Mouse (Mus musculus) forebrain, embryonic 16.5 days (tissue): ENCODE results near the gene Bsdc1. TPM values are rescaled to one million over a fixed set of nuclear protein-coding genes. Genes with fewer than 3 reads are reported as not detected.

Experiments used
- ATAC-seq: fragments of 200-750 bp; cut with Nextera tagmentation; 2 replicates; pipeline ENCODE4 v1.8.0; 2017; ENCODE audit warnings: mild to moderate bottlenecking, moderate library complexity
- H3K27ac ChIP-seq: fragments of 300-500 bp; sonication (generic); 2 replicates; pipeline ENCODE4 v1.5.1; 2014; ENCODE audit warnings: low read length, control low read depth
- H3K27me3 ChIP-seq: fragments of 300-500 bp; sonication (generic); replicated peaks from 2 replicates; pipeline ENCODE4 v1.6.1; 2014; ENCODE audit warnings: low read length; ENCODE audit not compliant: control insufficient read depth, insufficient read depth
- H3K36me3 ChIP-seq: fragments of 300-500 bp; sonication (generic); 2 replicates; pipeline ENCODE4 v1.6.1; 2014; ENCODE audit not compliant: control insufficient read depth, insufficient read depth
- H3K4me1 ChIP-seq: fragments of 300-500 bp; sonication (generic); replicated peaks from 2 replicates; pipeline ENCODE4 v1.6.1; 2014; ENCODE audit warnings: low read length; ENCODE audit not compliant: control insufficient read depth, insufficient read depth
- H3K4me2 ChIP-seq: fragments of 300-500 bp; sonication (generic); 2 replicates; pipeline ENCODE4 v1.6.1; 2014; ENCODE audit warnings: mild to moderate bottlenecking, low read length, control low read depth
- H3K4me3 ChIP-seq: fragments of 300-500 bp; sonication (generic); replicated peaks from 2 replicates; pipeline ENCODE4 v1.5.1; 2014; ENCODE audit warnings: mild to moderate bottlenecking, low read length, control low read depth
- H3K9ac ChIP-seq: fragments of 300-500 bp; sonication (generic); replicated peaks from 2 replicates; pipeline ENCODE4 v1.6.1; 2014; ENCODE audit warnings: low read depth, low read length, control low read depth
- H3K9me3 ChIP-seq: fragments of 300-500 bp; sonication (generic); 2 replicates; pipeline ENCODE4 v1.6.1; 2016; ENCODE audit warnings: low read length; ENCODE audit not compliant: control insufficient read depth
- WGBS: fragments of 180-500 bp; shearing (Covaris S2); extraction: QIAGEN DNeasy Blood & Tissue Kit; methylation state at CpG from one replicate; pipeline ENCODE4 v1.1.7; 2014; 5-methylcytosine and 5-hydroxymethylcytosine counted together
- polyA plus RNA-seq: library from polyadenylated mRNA; unstranded; fragments of >200 nt; fragmentation: Nextera tagmentation; extraction: Ambion mirVana; gene quantifications from 2 replicates; pipeline ENCODE4 v1.2.1, GENCODE M21; 2015

Bsdc1 gene
- polyA plus RNA-seq = 43.7 and 46.8 TPM in 2 replicates

DNA sequence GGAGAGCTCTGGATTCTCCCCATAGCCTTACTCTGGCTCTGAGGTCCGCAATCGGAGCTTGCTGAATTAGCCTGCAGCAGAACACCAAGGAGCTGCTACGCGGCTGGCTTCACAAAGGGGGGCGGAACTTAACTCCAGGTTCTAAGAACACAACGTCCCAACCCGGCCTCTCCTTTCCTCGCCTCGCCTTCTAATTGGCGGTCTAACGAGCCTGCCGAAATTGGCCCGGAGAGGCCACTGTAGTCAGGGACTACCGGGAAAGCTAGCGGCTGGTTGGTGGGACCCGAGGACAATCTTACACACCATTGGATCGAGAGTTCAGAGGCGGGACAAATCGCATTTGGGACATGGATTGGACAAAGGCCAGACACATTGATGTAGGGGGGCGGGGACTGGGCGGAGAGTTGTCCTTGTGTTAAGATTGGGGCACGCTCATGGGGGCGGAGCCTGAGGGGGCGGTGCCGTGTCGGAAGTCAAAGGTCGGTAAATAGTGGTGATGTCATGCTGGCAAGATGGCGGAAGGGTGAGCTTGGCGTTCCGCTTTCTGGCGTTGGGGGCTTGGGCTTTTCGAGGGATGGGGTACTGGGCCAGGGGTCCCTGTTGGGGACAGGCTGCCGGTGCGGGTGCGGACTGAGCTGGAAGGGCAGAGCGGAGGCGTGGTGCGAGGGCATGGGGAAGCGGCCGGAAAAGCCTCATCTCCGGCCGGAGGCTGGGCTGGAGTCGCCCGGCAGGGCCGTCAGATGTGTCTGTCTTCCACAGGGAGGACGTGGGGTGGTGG lies at the start of gene Bsdc1:
Bsdc1 (plus strand) TSS at position 399 of the 778 bp plus-strand sequence.
- Histone ChIP-seq H3K4me1 (peaks cover 14% of the 10 kb centered on the region), H3K9me3 (no peaks in the 10 kb centered on the region), H3K27me3 (no peaks in the 10 kb centered on the region), H3K4me2 (peak within 1 kb of the TSS; percentile 89), H3K9ac (peak within 1 kb of the TSS; percentile 83), H3K27ac (peak within 1 kb of the TSS; percentile 96), H3K4me3 (peak within 1 kb of the TSS; percentile 84), H3K36me3 (peaks cover 12% of the 10 kb centered on the region)
- peak; percentile 99 for ATAC-seq
- WGBS = under 1% methylated on average over 42 of the region's 46 CpGs

DNA sequence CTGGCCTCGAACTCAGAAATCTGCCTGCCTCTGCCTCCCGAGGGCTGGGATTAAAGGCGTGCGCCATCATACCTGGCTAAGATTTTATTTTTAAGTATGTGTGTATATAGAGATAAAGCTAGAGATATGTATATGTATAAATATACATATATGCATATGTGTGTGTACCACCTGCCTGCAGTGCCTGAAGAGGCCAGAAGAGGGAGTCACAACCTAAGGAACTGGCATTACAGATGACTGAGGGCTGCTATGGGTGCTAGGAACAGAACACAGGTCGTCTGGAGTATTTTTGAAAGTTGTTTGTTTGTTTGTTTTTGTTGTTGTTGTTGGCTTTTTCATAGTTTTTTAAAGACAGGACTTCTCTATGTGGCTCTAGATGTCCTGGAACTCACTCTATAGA lies 45.5 kb upstream of the Bsdc1 start:
- H3K9me3 ChIP-seq = no peaks in the 10 kb centered on the region; the same call in 1 of the 2 replicates
- no peaks in the 10 kb centered on the region for H3K27me3 ChIP-seq
- 93% methylated on average over 5 of the region's 5 CpGs for WGBS
- no peak overlapping the region for H3K4me3 ChIP-seq
- no peaks in the 10 kb centered on the region for H3K4me1 ChIP-seq
- no peak overlapping the region for H3K9ac ChIP-seq
- H3K4me2 ChIP-seq = no peak overlapping the region
- H3K27ac ChIP-seq = no peak overlapping the region
- no peaks in the 10 kb centered on the region for H3K36me3 ChIP-seq
- no peak for ATAC-seq

DNA sequence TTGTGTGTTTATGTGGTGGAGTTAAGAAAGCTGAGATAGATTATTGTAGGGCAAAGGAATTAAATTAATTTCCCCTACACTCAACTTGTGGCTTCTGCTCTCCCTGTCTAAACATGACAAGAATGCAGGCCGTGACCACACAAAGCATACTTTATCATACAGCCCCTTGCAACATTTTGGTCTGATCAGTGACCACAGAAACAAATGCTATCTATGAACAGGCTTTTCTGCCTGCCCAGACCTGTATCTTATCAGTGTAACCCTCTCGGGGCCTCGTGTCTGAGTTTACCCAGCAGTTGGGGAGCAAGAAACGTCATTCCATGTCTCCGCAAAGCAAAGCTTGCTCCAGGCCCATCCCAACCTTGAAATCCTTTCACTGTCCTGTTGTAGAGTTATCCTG lies 44.9 kb upstream of the Bsdc1 start:
- ATAC-seq = no peak
- no peak overlapping the region for H3K9ac ChIP-seq
- H3K4me1 ChIP-seq = no peaks in the 10 kb centered on the region
- H3K4me2 ChIP-seq = no peak overlapping the region
- H3K27me3 ChIP-seq = no peaks in the 10 kb centered on the region
- no peaks in the 10 kb centered on the region; the same call in 1 of the 2 replicates for H3K9me3 ChIP-seq
- no peak overlapping the region for H3K27ac ChIP-seq
- no peaks in the 10 kb centered on the region for H3K36me3 ChIP-seq
- 86% methylated on average over 5 of the region's 5 CpGs for WGBS
- no peak overlapping the region for H3K4me3 ChIP-seq

DNA sequence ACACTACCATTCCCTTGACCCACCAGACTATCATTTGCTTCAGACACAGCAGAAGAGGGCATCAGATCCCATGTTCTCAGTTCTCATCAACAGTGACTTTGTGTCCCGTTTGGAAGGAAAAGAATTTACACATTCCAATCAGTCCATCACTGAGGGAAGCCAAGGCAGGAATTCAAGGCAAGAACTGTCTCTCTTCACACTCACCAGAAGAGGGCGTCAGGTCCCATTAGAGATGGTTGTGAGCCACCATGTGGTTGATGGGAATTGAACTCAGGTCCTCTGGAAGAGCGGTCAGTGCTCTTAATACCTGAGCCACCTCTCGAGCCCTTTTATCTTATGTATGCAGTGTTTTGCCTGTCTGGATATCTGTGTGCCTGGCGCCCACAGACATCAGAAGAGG lies 43.1 kb upstream of the Bsdc1 start:
- 84% methylated on average over 5 of the region's 5 CpGs for WGBS

DNA sequence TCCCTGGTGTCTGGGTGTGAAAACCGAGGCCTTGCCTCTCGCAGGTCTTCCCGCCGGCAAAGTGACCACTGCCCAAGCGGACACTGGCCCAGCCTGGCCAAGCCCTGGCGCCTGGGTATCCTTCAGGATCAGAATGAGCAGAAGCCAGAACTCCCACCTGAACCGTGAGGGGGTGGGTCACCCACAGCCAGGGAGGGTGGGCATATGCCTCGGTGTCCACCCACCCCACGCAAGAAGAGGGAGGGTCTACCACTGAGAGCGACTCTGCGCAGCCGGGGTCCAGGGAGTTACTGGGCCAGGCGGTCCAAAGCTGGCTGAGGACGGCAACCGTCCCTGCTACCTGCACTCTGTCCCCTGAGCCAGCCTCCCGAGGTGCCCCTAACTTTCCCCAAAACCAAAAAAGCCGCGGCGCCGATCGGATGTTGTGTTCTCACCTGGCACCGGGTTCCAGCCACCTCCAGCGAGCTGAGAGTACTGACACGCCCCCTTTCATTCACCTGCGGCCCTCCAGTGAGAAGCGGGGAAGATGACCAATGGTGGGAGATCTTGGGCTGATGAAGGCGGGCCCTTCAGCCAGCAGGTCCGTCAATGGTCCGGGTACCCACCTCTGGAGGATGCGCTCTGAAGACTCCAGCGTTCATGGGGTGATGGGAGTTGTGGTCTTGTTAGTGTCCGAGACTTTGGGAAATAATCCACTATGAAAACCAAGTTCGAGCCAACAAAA lies 20.9 kb upstream of the Bsdc1 start, which contains the start of gene Zbtb8b:
Zbtb8b (minus strand) TSS at position 514 of the 724 bp plus-strand sequence.
- H3K36me3 ChIP-seq = no peaks in the 10 kb centered on the region
- peak; percentile 98 for ATAC-seq
- peaks cover 5% of the 10 kb centered on the region; the same call in 1 of the 2 replicates for H3K4me1 ChIP-seq
- H3K9me3 ChIP-seq = no peaks in the 10 kb centered on the region
- peak within 1 kb of the TSS; percentile 47 for H3K4me2 ChIP-seq
- H3K27me3 ChIP-seq = peaks cover 14% of the 10 kb centered on the region
- peak within 1 kb of the TSS; percentile 46 for H3K4me3 ChIP-seq
- H3K27ac ChIP-seq = no peak within 1 kb of the TSS
- under 1% methylated on average over 33 of the region's 33 CpGs for WGBS
- peak within 1 kb of the TSS; percentile 19 for H3K9ac ChIP-seq

More for the DNA sequence above, 43.1 kb upstream of the Bsdc1 start:
- H3K4me3 ChIP-seq = no peak overlapping the region
- H3K4me2 ChIP-seq = no peak overlapping the region
- H3K9me3 ChIP-seq = no peaks in the 10 kb centered on the region; the same call in 1 of the 2 replicates
- H3K4me1 ChIP-seq = no peaks in the 10 kb centered on the region
- H3K9ac ChIP-seq = no peak overlapping the region
- no peak overlapping the region for H3K27ac ChIP-seq
- H3K36me3 ChIP-seq = no peaks in the 10 kb centered on the region
- no peak for ATAC-seq
- H3K27me3 ChIP-seq = no peaks in the 10 kb centered on the region

DNA sequence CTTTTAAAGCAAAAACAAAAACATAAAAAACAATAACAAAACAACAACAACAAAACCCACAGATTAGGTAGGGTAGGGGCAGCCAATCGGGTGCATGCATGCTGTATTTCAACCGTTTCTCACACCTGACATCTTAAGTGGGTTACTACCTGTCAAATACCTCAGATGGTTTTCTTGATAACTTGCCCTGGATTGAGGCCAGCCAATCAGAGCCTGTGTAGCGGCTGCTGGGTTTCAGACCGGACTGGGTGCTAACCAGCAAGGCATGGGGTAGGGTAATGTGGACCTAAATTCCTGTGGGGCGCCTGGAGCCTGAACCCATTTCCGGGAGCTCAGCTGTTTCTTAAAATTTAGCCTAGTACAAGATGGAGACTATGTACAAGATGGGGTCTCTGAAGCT lies 20.2 kb upstream of the Bsdc1 start:
- Histone ChIP-seq H3K4me1 (peaks cover 5% of the 10 kb centered on the region; the same call in 1 of the 2 replicates), H3K4me2 (peak overlapping the region; percentile 47), H3K4me3 (peak overlapping the region; percentile 46), H3K9me3 (no peaks in the 10 kb centered on the region), H3K27ac (no peak overlapping the region), H3K9ac (no peak overlapping the region), H3K36me3 (no peaks in the 10 kb centered on the region), H3K27me3 (peaks cover 14% of the 10 kb centered on the region)
- no peak for ATAC-seq
- WGBS = 24% methylated on average over 6 of the region's 6 CpGs

DNA sequence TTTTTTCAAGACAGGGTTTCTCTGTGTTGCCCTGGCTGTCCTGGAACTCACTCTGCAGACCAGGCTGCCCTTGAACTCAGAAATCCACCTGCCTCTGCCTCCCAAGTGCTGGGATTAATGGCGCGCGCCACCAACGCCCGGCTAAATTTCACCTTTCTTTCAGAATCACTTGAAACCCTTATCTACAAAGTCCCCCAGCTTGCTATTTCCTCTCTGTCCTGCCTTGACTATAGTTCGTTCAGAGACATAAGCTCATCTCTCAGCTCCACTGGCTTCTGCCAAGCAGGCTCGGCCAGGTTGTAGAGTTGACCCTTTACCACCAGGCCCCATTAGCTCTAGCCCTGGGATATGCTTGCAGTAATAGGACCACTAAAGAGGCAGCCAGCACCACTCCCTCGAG lies 14.0 kb upstream of the Bsdc1 start:
- H3K4me3 ChIP-seq = no peak overlapping the region

DNA sequence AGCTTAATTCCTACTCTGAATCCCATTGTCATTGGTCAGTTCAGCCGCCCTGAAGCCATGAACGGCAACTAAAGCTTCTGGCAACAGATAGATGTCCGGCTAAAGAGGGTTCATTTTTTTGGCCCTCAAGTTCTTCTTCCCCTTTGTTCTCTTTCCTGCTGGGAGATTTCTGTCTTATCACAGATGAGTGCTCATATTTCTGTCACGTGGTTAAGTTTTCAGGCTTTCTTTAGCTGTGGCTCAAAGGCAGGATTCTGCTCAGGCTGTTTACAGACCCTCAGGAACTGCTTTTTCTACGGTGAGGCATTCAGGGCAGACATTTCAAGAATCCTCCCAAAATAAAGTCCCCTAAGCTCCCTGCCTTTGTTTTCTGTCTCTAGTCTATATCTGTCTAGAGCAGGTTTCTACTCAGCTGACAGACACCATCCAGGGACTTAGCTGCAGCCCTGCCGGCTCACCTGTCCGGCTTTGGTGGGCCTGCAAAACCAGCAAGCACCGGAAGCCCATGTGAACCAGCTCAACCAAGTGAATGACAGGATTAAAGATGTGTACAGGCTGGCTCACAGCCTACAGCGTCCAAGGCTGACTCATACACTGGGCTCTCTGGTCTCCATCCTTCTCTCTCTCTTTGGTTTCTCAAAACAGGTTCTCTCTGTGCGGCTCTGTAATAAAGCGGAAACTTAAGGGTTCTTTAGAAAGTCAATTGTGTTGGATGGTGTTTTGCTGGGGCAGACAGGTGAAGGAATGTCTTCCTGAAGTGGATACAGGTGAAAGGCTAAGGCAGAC lies 13.4 kb upstream of the Bsdc1 start:
- Histone ChIP-seq H3K4me3 (no peak overlapping the region), H3K4me2 (no peak overlapping the region), H3K36me3 (no peaks in the 10 kb centered on the region), H3K27ac (no peak overlapping the region), H3K4me1 (no peaks in the 10 kb centered on the region), H3K27me3 (no peaks in the 10 kb centered on the region; the same call in 1 of the 2 replicates), H3K9ac (no peak overlapping the region), H3K9me3 (no peaks in the 10 kb centered on the region)
- WGBS = 79% methylated on average over 11 of the region's 11 CpGs
- no peak for ATAC-seq

More for the DNA sequence above, 14.0 kb upstream of the Bsdc1 start:
- Histone ChIP-seq H3K36me3 (no peaks in the 10 kb centered on the region), H3K4me1 (no peaks in the 10 kb centered on the region), H3K9ac (no peak overlapping the region), H3K9me3 (no peaks in the 10 kb centered on the region), H3K4me2 (no peak overlapping the region), H3K27me3 (peaks cover under 1% of the 10 kb centered on the region), H3K27ac (no peak overlapping the region)
- no peak for ATAC-seq
- WGBS = 87% methylated on average over 8 of the region's 8 CpGs

DNA sequence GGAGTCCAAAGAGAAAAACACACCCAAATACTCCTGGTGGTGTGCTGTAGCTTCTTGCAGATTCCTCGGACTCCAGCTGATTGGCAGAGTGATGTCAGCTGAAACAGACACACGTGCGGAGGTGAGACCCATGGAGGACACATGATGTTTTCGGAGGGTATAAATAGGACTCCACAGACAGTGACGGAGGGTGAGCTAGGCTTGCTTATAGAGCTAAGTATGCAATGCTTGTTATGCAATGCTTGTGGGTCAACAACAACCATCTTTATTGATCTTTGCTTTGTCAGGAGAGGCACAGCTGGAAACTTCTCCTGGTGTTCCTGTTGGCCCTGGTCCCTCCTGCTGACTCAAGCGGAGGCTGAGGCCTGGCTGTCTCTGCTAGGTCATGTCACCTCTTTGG lies 12.7 kb upstream of the Bsdc1 start:
- no peaks in the 10 kb centered on the region for H3K27me3 ChIP-seq
- H3K36me3 ChIP-seq = no peaks in the 10 kb centered on the region
- H3K27ac ChIP-seq = no peak overlapping the region
- ATAC-seq = no peak
- 90% methylated on average over 6 of the region's 6 CpGs for WGBS
- H3K9me3 ChIP-seq = no peaks in the 10 kb centered on the region
- no peak overlapping the region for H3K9ac ChIP-seq
- no peaks in the 10 kb centered on the region for H3K4me1 ChIP-seq
- no peak overlapping the region for H3K4me3 ChIP-seq
- H3K4me2 ChIP-seq = no peak overlapping the region
